Mouse (Mus musculus): ENCODE data around the gene Apaf1.
A peak's percentile ranks its signal among the peaks of the same experiment; 100 is the strongest.

Apaf1 gene

DNA sequence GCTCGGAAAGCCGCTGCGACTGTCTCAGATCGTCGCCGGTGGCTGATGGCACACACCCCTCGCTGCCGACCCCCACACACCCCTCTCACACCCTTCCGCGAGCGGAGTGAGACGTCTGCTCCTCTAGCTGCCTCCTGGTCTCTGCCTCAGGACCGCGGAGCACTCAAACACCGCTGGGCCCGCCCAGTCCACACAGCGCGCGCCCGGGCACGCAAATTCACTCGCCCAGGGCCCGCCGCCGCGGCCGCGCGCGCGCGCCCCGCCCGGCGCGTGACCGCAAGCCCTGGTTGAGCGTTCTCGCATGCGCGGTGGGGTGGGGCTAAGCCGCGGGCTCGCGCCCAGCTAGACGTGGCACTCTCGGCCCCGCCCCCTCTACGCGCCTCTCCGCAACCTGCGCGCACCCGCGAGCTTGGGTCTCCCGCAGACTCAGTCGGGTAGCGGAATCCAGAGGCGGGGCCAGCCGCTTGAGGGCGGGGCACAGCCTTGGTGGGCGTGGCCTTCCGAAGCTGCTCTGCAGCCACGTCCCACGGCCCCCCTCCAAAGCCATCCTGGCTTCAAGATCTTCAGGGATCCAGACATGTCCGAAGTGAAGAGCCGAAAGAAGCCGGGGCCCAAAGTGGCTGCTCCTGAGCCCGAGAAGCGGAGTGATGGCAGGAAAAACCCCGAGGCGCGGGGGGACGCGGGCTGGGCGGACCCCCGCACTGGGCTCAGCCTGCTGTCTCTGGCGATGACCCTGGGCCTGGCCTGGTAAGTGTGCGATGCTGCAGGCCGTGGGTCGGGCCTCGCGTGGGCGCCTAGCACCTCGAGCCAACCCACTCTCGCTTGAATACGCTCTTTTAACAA lies at the start of gene Apaf1, which contains the start of gene Ikbip:
Gene Apaf1 (minus strand): TSS at position 221 of the 843 bp plus-strand sequence.
Gene Ikbip (plus strand): TSS at position 391 of the 843 bp plus-strand sequence.
- DNase-seq (ENCODE audit: low read depth, low spot score) = peak; percentile 99

GRCm38 (mm10) chr10:91131565-91131964 lies 49.0 kb upstream of the Apaf1 start:
- DNase-seq (ENCODE audit: low read depth, low spot score) = no peak

DNA sequence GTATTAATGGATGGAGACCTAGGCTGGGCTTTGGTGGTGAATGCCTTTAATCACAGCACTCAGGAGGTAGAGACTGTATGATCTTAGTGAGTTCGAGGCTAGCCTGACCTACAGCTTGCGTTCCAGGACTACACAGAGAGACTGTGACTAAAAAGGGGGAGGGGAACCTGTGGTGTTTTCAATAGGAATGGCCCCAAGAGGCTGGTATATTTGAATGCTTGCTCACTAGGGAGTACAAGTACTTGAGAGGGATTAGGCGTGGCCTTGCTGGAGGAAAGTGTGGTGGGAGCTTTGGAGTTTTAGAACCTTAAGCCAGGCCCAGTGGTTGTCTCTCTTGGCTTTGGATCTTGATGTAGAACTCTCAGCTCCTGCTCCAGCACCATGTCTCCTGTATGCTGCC lies 48.2 kb upstream of the Apaf1 start:
- DNase-seq (ENCODE audit: low read depth, low spot score) = no peak

- no peak for DNase-seq (ENCODE audit: low read depth, low spot score)
Observed at GRCm38 (mm10) chr10:91128551-91129160, 46.1 kb upstream of the Apaf1 start.

DNA sequence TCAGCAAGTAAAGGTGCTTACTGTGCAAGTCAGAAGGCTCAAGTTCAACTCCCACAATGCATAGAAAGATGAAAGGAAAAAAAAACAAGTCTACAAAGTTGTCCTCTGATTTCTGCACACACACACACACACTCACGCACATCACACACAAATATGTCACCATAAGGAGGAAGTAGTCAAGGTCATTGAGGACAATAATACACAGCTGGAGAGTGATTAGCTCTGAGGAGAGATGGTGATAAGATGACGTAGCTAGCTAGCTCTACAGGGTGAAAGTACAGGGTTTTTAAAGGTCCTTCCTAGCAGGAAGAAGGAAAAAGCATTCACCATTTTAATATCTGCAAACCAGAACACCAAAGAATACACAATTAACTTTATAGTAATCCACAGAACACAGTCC lies 44.8 kb upstream of the Apaf1 start:
- DNase-seq (ENCODE audit: low read depth, low spot score) = no peak

GRCm38 (mm10) chr10:91126618-91127355 lies 44.2 kb upstream of the Apaf1 start:
- no peak for DNase-seq (ENCODE audit: low read depth, low spot score)

DNA sequence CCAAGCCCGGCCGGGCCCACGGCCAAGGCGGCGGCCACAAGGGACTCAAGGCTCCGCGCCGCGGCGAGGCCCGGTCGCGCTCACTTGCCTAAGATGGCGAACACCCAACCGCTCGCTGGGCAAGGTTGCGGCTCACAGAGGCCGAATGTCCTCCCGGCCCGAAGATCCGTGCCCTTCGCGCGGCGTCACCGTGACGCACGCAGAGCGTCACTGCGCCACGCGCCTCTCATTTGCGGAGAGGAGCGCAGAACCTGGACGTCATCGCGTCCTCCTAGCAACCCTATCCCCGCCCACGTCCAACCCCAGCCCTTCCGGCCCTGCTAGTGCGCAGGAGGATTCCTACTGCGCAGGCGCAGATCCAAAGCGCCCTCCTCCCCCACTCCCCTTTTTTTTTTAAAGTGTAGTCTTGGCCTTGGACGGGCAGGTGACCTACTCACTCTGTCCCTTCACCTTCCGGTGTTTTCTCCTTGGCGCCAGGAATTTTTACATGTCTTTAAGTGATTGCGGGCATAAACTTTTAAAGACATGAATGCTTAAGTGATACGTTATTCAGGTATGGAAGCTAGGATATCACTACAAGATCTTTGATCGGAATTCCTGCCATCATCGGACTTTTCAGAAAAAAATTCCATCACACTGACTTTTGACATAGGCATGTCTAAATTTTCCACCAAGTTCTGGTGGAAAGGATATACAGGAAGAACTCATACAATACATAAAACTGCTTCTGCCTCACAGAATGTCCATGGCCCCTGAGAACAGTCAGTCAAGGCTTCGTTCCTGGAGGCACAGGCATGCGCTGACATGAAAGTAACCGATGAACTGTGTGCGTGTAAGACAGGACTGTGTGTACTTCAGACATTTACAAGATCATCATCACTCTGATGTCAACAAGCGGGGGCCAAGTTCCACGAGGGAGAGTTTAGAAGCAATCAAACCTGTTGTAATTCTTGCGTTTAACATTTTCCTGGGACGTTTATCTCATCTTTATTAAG lies 41.6 kb upstream of the Apaf1 start, which contains the start of gene Slc25a3:
Gene Slc25a3 (minus strand): TSS at position 232 of the 995 bp plus-strand sequence.
- DNase-seq (ENCODE audit: low read depth, low spot score) = peak; percentile 99

- no peak for DNase-seq (ENCODE audit: low read depth, low spot score)
Observed at GRCm38 (mm10) chr10:91123281-91123827, 40.8 kb upstream of the Apaf1 start.

DNA sequence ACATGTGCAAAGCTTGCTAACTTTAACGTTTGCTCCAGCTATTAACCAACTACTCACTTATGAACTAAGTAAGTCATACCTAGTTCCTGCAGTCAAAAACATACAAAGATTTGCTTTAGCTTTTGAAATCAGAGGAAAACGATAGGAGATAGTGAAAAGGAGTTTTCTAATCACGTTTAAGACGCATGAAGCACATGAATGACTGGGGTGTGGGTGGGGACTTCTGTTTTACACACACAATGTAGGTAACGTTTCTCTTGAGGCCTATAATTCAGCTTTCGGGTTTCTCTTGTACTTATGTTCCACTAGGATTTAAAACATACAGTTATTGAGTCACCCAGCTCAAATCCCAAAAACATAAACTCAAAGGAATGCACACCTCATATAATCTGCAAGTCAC lies 40.1 kb upstream of the Apaf1 start:
- peak; percentile 57 for DNase-seq (ENCODE audit: low read depth, low spot score)

DNA sequence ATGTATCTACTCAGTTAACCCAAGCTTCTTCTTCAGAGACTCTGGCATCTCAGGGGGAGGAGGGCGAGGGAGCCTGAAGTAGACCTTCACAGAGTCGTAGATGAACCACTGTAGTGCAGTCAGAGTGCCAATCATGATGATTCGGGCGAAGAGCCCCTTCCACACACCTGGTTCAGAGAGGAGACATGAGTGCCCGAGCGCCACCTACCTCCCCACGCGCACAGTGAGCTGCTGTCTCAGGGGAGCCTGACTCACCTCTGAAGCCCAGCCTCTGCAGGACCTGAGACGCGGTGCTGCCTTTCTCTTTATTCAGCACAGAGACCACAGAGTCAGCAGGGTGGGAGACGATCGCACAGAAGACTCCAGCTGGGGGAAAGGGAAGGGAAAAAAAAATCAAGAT lies 34.4 kb upstream of the Apaf1 start:
- DNase-seq (ENCODE audit: low read depth, low spot score) = no peak

- DNase-seq (ENCODE audit: low read depth, low spot score) = no peak
Observed at GRCm38 (mm10) chr10:91109841-91110240, 27.3 kb upstream of the Apaf1 start.

GRCm38 (mm10) chr10:91105981-91106380 lies 23.4 kb upstream of the Apaf1 start:
- no peak for DNase-seq (ENCODE audit: low read depth, low spot score)

DNA sequence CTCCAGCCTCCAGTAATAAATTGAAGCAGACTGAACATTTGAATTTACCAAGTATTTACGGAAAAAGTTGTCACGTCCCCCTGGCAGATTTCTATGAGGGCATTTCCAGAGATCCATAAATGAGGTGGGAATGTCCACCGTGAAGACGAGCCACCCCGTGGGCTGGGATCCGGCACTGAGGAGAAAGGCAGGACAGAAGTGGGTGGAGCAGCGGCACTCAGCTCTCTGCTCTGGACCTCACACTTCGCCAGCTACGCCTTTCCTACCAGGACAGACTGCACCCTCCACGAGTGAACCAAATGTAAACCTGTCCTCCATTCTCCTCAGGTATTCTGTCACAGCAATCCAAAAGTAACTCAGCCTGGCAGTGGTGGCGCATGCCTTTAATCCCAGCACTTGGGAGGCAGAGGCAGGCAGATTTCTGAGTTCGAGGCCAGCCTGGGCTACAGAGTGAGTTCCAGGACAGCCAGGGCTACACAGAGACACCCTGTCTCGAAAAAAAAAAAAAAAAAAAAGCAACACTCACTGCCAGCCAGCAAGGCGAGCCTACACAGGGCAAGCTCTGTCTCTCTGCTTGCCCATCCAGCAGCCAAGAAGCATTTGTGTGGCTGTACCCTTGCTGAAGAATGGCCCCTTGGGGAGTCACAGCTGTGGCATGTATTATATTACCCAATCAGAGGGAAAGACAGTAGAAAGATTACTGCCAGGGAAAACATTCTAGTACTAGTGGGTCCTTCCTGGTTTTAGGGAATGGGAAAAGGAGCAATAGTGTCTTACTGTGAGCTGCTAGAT lies 20.4 kb upstream of the Apaf1 start:
- DNase-seq (ENCODE audit: low read depth, low spot score) = no peak

DNA sequence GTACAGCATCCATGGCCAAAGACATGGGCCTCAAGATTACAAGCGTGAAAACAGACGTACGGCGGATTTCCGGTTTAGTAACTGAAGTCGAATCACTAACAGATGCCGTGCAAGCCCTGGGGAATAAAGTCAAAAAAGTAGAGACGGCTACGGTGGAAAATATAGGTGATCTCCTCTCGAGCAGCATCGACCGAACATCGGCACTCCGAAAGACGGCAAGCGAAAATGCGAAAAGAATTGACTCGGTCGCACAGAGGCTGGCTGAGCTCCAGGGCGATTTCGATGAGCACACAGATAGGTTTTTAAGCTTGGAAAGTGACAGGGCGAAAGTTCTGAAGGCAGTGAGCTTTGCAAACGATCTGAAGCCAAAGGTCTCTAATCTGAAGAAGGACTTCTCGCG lies 19.4 kb upstream of the Apaf1 start:
- no peak for DNase-seq (ENCODE audit: low read depth, low spot score)

DNA sequence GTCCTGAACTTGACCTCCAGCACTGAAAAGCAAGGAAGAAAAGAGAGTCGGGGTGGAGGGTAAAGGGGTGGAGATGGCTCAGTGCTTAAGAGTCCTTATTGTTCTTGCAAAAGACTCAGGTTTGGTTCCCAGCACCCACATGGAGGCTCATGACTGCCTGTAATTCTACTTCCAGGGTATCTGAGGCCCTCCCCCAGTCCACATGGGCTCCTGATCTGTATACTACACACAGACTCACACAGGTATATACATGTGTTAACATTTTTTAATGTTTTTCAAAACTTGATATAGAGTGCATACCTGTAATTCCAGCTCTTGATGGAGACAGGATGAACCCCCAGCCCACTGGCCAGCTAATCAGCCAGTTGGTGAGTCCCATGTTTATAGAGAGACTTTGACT lies 17.5 kb upstream of the Apaf1 start:
- DNase-seq (ENCODE audit: low read depth, low spot score) = no peak

GRCm38 (mm10) chr10:91098056-91098455 lies 15.5 kb upstream of the Apaf1 start:
- no peak for DNase-seq (ENCODE audit: low read depth, low spot score)

GRCm38 (mm10) chr10:91094251-91095104 lies 11.9 kb upstream of the Apaf1 start:
- no peak for DNase-seq (ENCODE audit: low read depth, low spot score)

- DNase-seq (ENCODE audit: low read depth, low spot score) = no peak
Observed at GRCm38 (mm10) chr10:91092812-91093211, 10.2 kb upstream of the Apaf1 start.

GRCm38 (mm10) chr10:91083393-91083927 lies 890 bp upstream of the Apaf1 start:
- DNase-seq (ENCODE audit: low read depth, low spot score) = no peak
